Mouse (Mus musculus) neural tube, embryonic 11.5 days (tissue): ENCODE measurements around the gene Calm4. TPM values are rescaled to one million over a fixed set of nuclear protein-coding genes. Genes with fewer than 3 reads are reported as not detected.

Experiments
- polyA plus RNA-seq: library from polyadenylated mRNA; unstranded; fragments of >200 nt; fragmentation: Nextera tagmentation; extraction: Ambion mirVana; gene quantifications from 2 replicates; pipeline ENCODE4 v1.2.1, GENCODE M21; 2014

Calm4 gene
- polyA plus RNA-seq, 1 experiment from 2014 or later, result not detected

Other genes starting within 250 kb of the Calm4 start
- 22.7 and 23.4 TPM in 2 replicates for gene Fam208b, start 226.6 kb upstream of the Calm4 start, polyA plus RNA-seq
- 9.7 and 11.9 TPM in 2 replicates for gene Asb13, start 203.7 kb upstream of the Calm4 start, polyA plus RNA-seq
- not detected in 2 replicates for gene Calml3, start 33.4 kb upstream of the Calm4 start, polyA plus RNA-seq
- gene Calm5, start 16.4 kb downstream of the Calm4 start, polyA plus RNA-seq, result not detected in 2 replicates
- 50.3 and 61.1 TPM in 2 replicates for gene Net1, start 80.5 kb downstream of the Calm4 start, polyA plus RNA-seq
- not detected in 2 replicates for gene Tubal3, start 80.5 kb downstream of the Calm4 start, polyA plus RNA-seq
- gene Ucn3, start 107.6 kb downstream of the Calm4 start, polyA plus RNA-seq, result not detected in 2 replicates
- gene Akr1c14, start 211.3 kb downstream of the Calm4 start, polyA plus RNA-seq, result 0.46 and 0.65 TPM in 2 replicates